Mouse (Mus musculus) heart, postnatal 36 days (tissue): ENCODE results near the gene Cyp2j7. TPM values are rescaled to one million over a fixed set of nuclear protein-coding genes. Genes with fewer than 3 reads are reported as not detected.
"Not testable (repeated sequence)": the region's sequence is repeated elsewhere in the genome, so short reads cannot be mapped to it uniquely, and the experiment has no call there.

Experiments used
- DNase-seq, 2 experiments: peaks; one replicate each; pipeline ENCODE4 v3.0.0; 2021 to 2022
- intact Hi-C: fragments of 180-260 bp; cut with DNase I; formaldehyde crosslinking; loops from one replicate; pipeline ENCODE4 v1.15.1; 2025
- total RNA-seq, 2 experiments: library from RNA; stranded (reverse); gene quantifications; 2 replicates each; pipeline ENCODE4 v1.2.3; 2021

The Cyp2j7 gene
- not detected for total RNA-seq

DNA sequence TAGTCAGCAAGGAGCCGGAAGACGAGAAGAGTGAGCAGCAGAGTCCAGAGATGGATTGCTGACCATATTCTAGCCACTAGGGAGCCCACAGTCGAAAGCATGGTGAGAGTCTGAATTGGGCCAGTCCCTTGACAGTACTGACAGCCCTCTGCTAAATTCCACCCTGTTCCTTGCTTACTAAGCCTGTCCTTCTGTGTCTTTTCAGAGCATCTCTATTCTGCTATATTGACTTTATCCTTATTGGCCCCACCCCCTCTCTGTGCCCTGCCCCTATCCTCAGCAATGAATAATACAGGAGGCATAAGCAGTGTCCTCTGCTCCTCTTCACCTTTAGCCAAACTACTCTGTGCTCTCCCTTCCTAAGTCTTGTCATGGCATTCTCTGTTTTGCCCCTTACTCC, at the start of gene Cyp2j7:
Cyp2j7 (minus strand) TSS at position 101 of the 400 bp plus-strand sequence.
- DNase-seq: no peak
- intact Hi-C loops: no loop called here

DNA sequence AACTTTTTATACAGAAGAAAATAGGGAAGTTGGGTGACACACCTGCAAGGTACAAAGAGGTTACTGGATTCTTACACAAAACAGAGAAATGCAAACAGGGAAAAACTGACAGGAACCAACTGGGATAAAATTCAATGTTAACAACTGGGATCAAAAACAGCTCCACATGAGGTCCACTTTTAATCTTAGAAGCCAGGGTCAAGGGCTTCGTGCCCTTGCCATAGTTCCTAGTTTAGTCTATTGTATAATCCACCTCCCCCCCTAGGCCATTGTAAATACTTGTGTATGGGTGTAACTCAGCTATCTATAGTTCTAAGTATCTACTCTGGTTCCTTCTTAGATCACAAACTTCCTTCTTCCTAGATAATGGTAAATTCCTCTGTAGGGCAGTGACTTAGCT, 40.4 kb upstream of the Cyp2j7 start:
- DNase-seq, intact Hi-C loops: not testable (repeated sequence)

DNA sequence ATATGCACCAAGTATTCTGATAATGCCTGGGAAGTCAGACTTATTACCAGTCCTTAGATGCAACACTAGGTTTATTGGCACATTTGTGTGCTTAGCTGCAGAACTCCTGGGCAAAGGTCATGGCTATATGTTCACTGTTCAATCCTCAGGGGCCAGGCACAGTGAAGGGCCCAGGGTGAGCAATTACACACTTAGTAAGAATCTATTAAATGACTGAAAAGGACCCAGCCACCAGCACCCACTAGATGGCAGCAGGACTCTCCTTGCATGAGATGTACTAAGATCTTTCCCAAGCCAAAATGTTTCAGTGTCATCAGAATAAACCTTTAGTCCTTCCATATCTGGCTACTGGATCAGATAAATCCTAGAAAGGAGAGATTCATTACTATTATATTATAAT, 37.4 kb upstream of the Cyp2j7 start:
- intact Hi-C loops: loop anchor here (2.0 kb wide), 2 partner anchors 251 to 409 kb away; no protein-coding TSS in a partner anchor
- peak; percentile 2 to 15 for DNase-seq

DNA sequence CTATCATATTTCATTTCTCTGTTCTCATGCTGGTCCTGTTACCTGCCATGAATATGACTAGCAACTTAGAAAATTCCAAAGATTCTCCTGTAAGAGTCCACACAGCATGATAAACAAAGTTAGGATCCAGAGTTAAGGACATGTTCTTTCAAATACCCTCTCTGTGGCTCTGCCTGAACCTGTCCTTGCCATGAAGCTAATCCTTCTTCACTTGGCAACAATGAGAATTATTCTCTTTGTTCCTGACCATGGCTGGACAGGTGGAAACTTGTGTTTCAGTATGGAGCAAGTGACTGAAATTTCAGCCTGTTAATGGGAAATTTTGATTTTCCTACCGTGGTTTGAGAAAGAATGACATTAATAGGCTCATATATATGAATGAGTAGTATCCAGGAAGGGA, 39.8 kb downstream of the Cyp2j7 start:
- intact Hi-C loops: no loop called here
- DNase-seq: no peak

DNA sequence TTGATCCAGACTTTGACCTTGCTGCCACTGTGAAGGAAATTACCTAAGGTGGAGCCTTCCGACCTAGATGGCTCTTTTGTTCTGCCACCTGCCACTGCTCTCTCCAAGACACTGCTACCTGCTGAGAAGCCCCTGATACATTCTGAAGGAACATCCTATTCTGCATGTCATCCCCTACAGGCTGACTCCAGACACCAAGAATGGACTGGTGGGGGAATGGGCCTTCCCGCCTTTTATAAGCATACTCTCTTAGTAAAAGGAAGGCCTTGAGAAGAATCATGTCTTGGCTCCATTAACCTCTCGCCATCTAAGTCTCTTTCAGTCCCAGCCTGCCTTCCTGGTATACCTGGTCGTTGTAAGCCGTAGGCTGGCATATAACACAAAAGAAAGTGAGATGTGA, 47.1 kb downstream of the Cyp2j7 start:
- DNase-seq, intact Hi-C loops: not testable (repeated sequence)

DNA sequence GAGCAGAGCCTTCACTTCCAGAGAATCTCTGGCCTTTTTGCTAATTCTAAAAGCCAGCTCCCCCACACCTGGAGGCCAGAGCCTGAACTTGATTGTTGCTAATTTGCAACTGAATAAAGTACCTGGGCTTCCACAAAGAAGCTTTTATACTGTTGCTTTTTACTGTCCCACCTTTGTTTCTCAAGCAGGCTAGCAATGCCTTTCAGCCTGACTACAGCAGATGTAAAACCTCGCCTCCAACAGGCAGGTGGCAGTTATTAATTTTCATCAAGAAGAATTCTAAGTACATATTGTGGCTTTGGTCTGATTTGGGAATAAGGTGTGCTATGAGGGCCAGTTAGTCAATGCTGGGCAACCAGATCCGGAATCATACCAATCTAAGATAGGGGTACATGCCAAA, 47.8 kb downstream of the Cyp2j7 start:
- intact Hi-C loops, DNase-seq: not testable (repeated sequence)

DNA sequence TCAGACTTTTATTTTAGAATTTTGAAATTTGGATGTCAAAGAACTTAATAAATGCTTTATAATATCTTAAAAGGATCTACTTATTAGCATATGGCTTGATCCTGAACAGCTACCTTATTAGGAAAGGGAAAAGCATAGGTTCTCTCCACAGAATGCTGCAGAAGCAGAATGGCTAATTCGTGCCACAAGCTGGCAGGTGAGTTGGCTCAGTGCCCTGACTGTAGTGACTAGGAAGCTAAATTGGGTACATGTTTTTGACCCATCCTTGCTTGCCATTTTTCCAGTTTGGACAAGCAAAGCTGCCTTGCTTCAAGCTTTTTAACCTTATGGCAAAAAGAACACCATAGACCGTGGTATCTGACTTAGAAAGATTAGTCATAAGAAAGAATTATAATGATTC, 48.3 kb downstream of the Cyp2j7 start:
- DNase-seq, intact Hi-C loops: not testable (repeated sequence)

DNA sequence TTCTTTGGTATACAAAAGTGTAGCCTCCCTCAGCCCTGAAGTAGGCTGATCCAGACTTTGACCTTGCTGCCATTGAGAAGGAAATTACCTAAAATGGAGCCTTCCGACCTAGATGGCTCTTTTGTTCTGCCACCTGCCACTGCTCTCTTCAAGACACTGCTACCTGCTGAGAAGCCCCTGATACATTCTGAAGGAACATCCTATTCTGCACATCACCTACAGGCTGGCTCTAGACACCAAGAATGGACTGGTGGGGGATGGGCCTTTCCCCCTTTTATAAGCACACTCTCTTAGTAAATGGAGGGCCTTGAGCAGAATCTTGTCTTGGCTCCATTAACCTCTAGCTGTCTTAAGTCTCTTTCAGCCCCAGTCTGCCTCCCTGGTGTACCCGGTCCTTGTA, 51.7 kb downstream of the Cyp2j7 start:
- intact Hi-C loops, DNase-seq: not testable (repeated sequence)

DNA sequence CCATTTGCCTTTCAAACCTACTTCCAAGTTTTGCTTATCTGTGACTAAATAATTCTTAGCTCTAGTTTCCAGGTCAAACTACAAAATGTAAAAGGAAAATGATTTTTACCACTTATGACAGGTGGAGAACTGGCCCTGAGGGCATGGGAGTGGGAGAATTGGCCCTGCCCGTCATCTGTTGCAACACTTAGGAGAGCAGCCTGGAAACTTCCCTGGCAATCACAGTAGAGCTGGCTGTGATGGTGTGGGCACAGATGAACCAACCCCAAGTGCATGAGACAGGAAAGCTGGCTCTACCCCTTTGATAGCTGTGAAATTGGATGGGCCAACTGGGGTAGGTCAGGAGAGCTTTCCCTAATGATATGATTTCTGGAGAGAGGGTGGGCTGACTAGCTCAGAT, 73.6 kb downstream of the Cyp2j7 start:
- no peak for DNase-seq
- intact Hi-C loops: no loop called here

DNA sequence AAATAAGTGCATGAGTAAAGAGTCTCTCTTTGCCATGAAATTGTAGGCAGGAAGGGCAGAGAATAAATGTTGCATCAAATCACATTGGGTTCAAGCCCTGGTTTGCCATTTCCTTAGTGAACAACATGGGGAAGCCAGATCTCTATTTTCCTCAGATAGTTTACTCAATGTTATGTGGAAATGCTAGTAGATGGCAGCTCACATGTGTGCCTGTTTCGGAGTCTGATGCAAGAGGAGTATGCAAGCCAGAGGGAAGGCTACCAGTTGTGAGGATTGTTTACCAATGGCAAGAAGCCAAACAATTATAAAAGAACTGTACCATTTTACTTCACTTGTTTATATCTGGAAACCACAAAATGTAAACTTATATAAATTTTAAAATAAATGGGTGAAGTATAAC, 74.9 kb downstream of the Cyp2j7 start:
- intact Hi-C loops: no loop called here
- DNase-seq: no peak

Other genes starting within 250 kb of the Cyp2j7 start
- not detected for gene Cyp2j13, start 159.1 kb downstream of the Cyp2j7 start, total RNA-seq
- not detected for gene Cyp2j12, start 95.5 kb downstream of the Cyp2j7 start, total RNA-seq
- gene Cyp2j11, start 112.0 kb upstream of the Cyp2j7 start, total RNA-seq: not detected